Mouse (Mus musculus): ENCODE data around the gene Gabpa. TPM values are rescaled to one million over a fixed set of nuclear protein-coding genes. Genes with fewer than 3 reads are reported as not detected.

Gabpa gene
- total RNA-seq (2014; rRNA removed; ENCODE audit: low replicate concordance) (19.7 and 34.9 TPM in 2 replicates), polyA plus RNA-seq (2015; fragmentation: Nextera tagmentation; extraction: Ambion mirVana) (20.3 and 21.1 TPM in 2 replicates)

DNA sequence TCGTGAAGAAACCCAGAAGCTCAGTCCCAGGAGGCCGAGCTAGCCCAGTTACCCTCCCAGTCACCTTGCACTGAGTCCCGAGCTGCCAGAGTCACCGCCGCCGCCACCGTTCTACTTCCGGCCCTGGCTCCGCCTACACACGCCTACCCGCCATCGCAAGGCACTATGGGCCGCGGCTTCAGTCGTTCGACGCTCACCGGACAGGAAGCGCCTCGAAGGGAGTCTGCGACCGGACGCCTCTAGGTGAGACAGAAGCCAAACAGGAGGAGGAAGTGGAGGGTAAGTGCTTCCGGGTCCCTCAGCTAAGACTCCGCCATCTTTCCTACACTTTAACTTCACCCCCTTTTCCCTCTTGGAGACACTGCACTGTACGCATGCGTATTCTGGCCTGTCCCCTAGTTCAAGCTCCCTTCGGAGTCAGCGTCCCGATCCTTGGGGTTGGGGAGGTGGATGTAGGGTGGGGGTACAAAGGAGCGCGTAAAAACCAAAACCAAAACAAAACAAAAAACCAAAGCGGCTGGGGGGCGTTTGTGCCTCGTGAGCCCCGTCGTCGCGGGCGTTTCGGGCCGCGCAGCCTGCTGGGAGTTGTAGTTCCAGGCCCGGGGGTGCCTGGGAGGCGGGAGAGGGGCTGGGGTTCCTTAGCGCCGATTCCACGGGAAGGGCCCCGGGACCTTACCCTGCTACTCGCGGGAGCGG is at the start of gene Gabpa:
Gene Gabpa, plus strand, starts transcription at position 181 of the 696 bp plus-strand sequence.
- Histone ChIP-seq H3K4me3 (ENCODE audit: low read depth, low read length) (peak within 1 kb of the TSS; percentile 77), H3K36me3 (replicated peaks; ENCODE audit: control insufficient read depth, insufficient read depth, low read length) (peaks cover 36% of the 10 kb centered on the region), H3K9ac (replicated peaks; ENCODE audit: low read depth, low read length) (peak within 1 kb of the TSS; percentile 91), H3K4me2 (ENCODE audit: low read depth, low read length) (peak within 1 kb of the TSS; percentile 71), H3K4me1 (ENCODE audit: control insufficient read depth, insufficient read depth) (peaks cover 29% of the 10 kb centered on the region), H3K9me3 (replicated peaks; ENCODE audit: control insufficient read depth, low read length) (no peaks in the 10 kb centered on the region), H3K27ac (ENCODE audit: low read depth) (peak within 1 kb of the TSS; percentile 100), H3K27me3 (ENCODE audit: control insufficient read depth, insufficient read depth, low read length) (no peaks in the 10 kb centered on the region)
- TF ChIP-seq EP300 (IDR thresholded peaks at IDR 0.05; ENCODE audit: low read depth) (peak; percentile 87; the same call in 1 of the 2 replicates), CTCF (IDR thresholded peaks at IDR 0.05; ENCODE audit: low read depth) (no peak)
- WGBS = under 1% methylated on average over 52 of the region's 52 CpGs
- ATAC-seq (ENCODE audit: insufficient read depth, low read depth) = peak; percentile 95
- peak; percentile 99 for DNase-seq (ENCODE audit: low spot score)

DNA sequence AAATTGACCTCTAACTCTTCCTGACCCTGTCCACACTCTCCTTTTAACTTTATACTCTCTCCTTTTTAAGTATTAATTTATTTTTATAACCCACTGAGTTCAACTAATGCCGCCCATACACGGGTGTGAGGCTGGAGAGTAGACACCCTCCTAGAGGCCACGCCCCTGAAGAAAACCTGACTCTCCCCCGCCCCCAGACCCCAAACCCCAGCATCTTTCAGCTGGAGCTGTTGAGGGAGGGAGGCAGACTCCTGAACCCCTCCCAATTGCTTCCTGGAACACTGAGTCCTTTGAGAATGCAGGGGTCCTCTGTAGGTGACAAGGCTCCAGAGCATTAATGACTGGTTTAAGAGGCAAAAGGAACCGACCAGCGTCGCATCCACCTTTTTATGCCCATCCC is 49.8 kb upstream of the Gabpa start:
- 36% methylated on average over 7 of the region's 7 CpGs for WGBS
- TF ChIP-seq CTCF (IDR thresholded peaks at IDR 0.05; ENCODE audit: low read depth) (no peak), EP300 (IDR thresholded peaks at IDR 0.05; ENCODE audit: low read depth) (no peak)
- Histone ChIP-seq H3K4me1 (ENCODE audit: control insufficient read depth, insufficient read depth) (no peaks in the 10 kb centered on the region), H3K27me3 (ENCODE audit: control insufficient read depth, insufficient read depth, low read length) (no peaks in the 10 kb centered on the region), H3K27ac (ENCODE audit: low read depth) (no peak overlapping the region), H3K9me3 (replicated peaks; ENCODE audit: control insufficient read depth, low read length) (0 out of 2 replicates have a peak, but pooled peaks cover under 1% of the 10 kb centered on the region), H3K36me3 (replicated peaks; ENCODE audit: control insufficient read depth, insufficient read depth, low read length) (no peaks in the 10 kb centered on the region), H3K9ac (replicated peaks; ENCODE audit: low read depth, low read length) (no peak overlapping the region), H3K4me3 (ENCODE audit: low read depth, low read length) (no peak overlapping the region), H3K4me2 (ENCODE audit: low read depth, low read length) (no peak overlapping the region)
- DNase-seq (ENCODE audit: low spot score) = no peak
- ATAC-seq (ENCODE audit: insufficient read depth, low read depth) = no peak

DNA sequence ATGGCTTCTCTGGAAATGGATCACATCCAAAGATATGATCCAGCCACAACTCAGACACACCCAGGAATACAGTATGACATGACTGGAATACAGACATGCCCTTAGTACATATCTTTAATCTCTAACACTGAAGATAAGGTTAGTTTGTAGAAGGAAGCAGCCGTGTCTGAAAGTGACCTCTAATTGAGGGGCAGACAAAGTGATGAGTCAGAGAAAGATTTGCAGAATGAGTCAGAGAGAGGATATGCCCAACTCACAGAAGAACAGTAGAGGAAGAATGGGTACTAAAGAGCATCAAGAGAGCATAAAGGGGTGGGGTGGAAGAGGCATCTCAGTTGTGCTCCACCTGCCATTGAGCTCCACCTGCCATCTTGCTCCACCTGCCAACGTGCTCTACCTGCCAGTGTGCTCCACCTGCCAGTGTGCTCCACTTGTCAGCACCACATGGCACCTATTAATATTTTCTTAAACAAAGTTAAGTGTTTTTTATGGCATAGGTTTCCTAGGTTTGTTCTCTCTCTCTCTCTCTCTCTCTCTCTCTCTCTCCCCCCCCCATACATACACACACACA is 44.0 kb upstream of the Gabpa start:
- ATAC-seq (ENCODE audit: insufficient read depth, low read depth) = no peak
- WGBS = 49% methylated on average over 2 of the region's 2 CpGs
- no peaks in the 10 kb centered on the region for H3K27me3 ChIP-seq (ENCODE audit: control insufficient read depth, insufficient read depth, low read length)
- H3K9ac ChIP-seq (replicated peaks; ENCODE audit: low read depth, low read length) = no peak overlapping the region
- H3K4me3 ChIP-seq (ENCODE audit: low read depth, low read length) = no peak overlapping the region
- 0 out of 2 replicates have a peak, but pooled peaks cover 3% of the 10 kb centered on the region for H3K9me3 ChIP-seq (replicated peaks; ENCODE audit: control insufficient read depth, low read length)
- no peak for DNase-seq (ENCODE audit: low spot score)
- H3K36me3 ChIP-seq (replicated peaks; ENCODE audit: control insufficient read depth, insufficient read depth, low read length) = no peaks in the 10 kb centered on the region
- TF ChIP-seq EP300 (IDR thresholded peaks at IDR 0.05; ENCODE audit: low read depth) = no peak
- no peak for TF ChIP-seq CTCF (IDR thresholded peaks at IDR 0.05; ENCODE audit: low read depth)
- no peaks in the 10 kb centered on the region for H3K4me1 ChIP-seq (ENCODE audit: control insufficient read depth, insufficient read depth)
- H3K27ac ChIP-seq (ENCODE audit: low read depth) = no peak overlapping the region
- H3K4me2 ChIP-seq (ENCODE audit: low read depth, low read length) = no peak overlapping the region

DNA sequence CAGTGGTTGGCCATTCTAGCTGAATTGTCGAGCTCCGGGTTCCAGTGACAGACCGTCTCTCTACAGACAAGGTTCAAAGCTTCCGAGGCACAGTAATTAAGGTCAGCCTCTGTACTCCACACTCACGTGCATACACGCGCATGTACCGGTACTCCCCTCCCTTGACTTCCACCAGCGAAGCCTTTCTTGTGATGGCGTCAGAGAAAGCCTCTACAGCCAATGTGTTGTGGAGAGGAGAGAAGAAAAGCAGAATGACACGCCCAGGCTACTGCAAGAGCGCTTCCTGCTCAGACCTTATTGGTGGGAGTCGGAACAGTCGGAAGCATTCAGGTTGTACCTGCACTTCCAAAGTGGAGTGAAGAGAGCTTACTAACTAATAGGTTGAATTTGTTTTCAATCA is 41.3 kb upstream of the Gabpa start:
- WGBS = 84% methylated on average over 14 of the region's 14 CpGs
- no peaks in the 10 kb centered on the region for H3K4me1 ChIP-seq (ENCODE audit: control insufficient read depth, insufficient read depth)

DNA sequence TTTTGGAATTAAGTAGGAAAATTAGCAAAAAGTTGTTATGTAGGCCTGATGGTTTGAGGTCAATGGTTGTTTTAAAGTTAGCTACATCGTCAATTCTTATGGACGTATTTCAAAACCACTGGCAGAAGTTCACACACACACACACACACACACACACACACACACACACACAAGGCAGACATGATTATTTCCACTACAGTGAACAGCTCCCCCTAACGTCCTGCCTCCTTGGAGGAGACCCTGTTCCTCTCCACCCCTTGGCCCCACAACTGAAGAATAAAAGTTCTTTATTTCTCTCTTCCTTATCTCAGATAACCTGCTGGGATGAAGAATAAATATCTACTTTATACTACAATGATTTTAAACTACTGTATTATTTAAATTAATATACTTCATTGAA is 39.4 kb upstream of the Gabpa start:
- no peak overlapping the region for H3K4me3 ChIP-seq (ENCODE audit: low read depth, low read length)
- no peaks in the 10 kb centered on the region for H3K36me3 ChIP-seq (replicated peaks; ENCODE audit: control insufficient read depth, insufficient read depth, low read length)
- TF ChIP-seq EP300 (IDR thresholded peaks at IDR 0.05; ENCODE audit: low read depth) (no peak), CTCF (IDR thresholded peaks at IDR 0.05; ENCODE audit: low read depth) (0 out of 2 replicates have a peak, but pooled peaks have one; percentile 20)
- ATAC-seq (ENCODE audit: insufficient read depth, low read depth) = no peak
- H3K9me3 ChIP-seq (replicated peaks; ENCODE audit: control insufficient read depth, low read length) = 0 out of 2 replicates have a peak, but pooled peaks cover 3% of the 10 kb centered on the region
- no peak overlapping the region for H3K27ac ChIP-seq (ENCODE audit: low read depth)
- no peak for DNase-seq (ENCODE audit: low spot score)
- H3K4me1 ChIP-seq (ENCODE audit: control insufficient read depth, insufficient read depth) = no peaks in the 10 kb centered on the region
- 53% methylated on average over 3 of the region's 3 CpGs for WGBS
- no peaks in the 10 kb centered on the region for H3K27me3 ChIP-seq (ENCODE audit: control insufficient read depth, insufficient read depth, low read length)
- H3K9ac ChIP-seq (replicated peaks; ENCODE audit: low read depth, low read length) = no peak overlapping the region
- H3K4me2 ChIP-seq (ENCODE audit: low read depth, low read length) = no peak overlapping the region

More for the DNA sequence above, 41.3 kb upstream of the Gabpa start:
- DNase-seq (ENCODE audit: low spot score) = no peak
- H3K27ac ChIP-seq (ENCODE audit: low read depth) = no peak overlapping the region
- H3K4me2 ChIP-seq (ENCODE audit: low read depth, low read length) = no peak overlapping the region
- no peak overlapping the region for H3K9ac ChIP-seq (replicated peaks; ENCODE audit: low read depth, low read length)
- TF ChIP-seq EP300 (IDR thresholded peaks at IDR 0.05; ENCODE audit: low read depth) (no peak), CTCF (IDR thresholded peaks at IDR 0.05; ENCODE audit: low read depth) (no peak)
- no peaks in the 10 kb centered on the region for H3K36me3 ChIP-seq (replicated peaks; ENCODE audit: control insufficient read depth, insufficient read depth, low read length)
- H3K9me3 ChIP-seq (replicated peaks; ENCODE audit: control insufficient read depth, low read length) = 0 out of 2 replicates have a peak, but pooled peaks cover 3% of the 10 kb centered on the region
- H3K4me3 ChIP-seq (ENCODE audit: low read depth, low read length) = no peak overlapping the region
- ATAC-seq (ENCODE audit: insufficient read depth, low read depth) = no peak
- H3K27me3 ChIP-seq (ENCODE audit: control insufficient read depth, insufficient read depth, low read length) = no peaks in the 10 kb centered on the region
